Mouse (Mus musculus): ENCODE measurements around the gene Trpc4ap. TPM values are rescaled to one million over a fixed set of nuclear protein-coding genes. Genes with fewer than 3 reads are reported as not detected.

Gene Trpc4ap
- polyA plus RNA-seq, 1 experiment from 2014 or later, result 152 TPM

- Histone ChIP-seq H3K27ac (ENCODE audit: low read length) (no peak overlapping the region), H3K9ac (ENCODE audit: low read depth, low read length) (no peak overlapping the region), H3K36me3 (ENCODE audit: control insufficient read depth, insufficient read depth, low read length) (no peaks in the 10 kb centered on the region), H3K4me3 (ENCODE audit: low read depth, low read length) (no peak overlapping the region), H3K27me3 (ENCODE audit: control insufficient read depth, insufficient read depth, low read depth, low read length) (no peaks in the 10 kb centered on the region), H3K4me2 (ENCODE audit: low read length) (no peak overlapping the region), H3K9me3 (replicated peaks; ENCODE audit: control insufficient read depth, low read length, poor library complexity, severe bottlenecking) (no peaks in the 10 kb centered on the region), H3K4me1 (ENCODE audit: control insufficient read depth, insufficient read depth, low read length) (no peaks in the 10 kb centered on the region)
- 56% methylated on average over 3 of the region's 3 CpGs for WGBS
- ATAC-seq, result no peak
Measured at GRCm38 (mm10) chr2:155603707-155604106, 88.5 kb downstream of the Trpc4ap start.

GRCm38 (mm10) chr2:155595516-155595915 is 96.7 kb downstream of the Trpc4ap start:
- no peak overlapping the region for H3K9ac ChIP-seq (ENCODE audit: low read depth, low read length)
- H3K27ac ChIP-seq (ENCODE audit: low read length), result no peak overlapping the region
- 85% methylated on average over 6 of the region's 6 CpGs for WGBS
- no peaks in the 10 kb centered on the region for H3K9me3 ChIP-seq (replicated peaks; ENCODE audit: control insufficient read depth, low read length, poor library complexity, severe bottlenecking)
- no peak for ATAC-seq
- H3K4me1 ChIP-seq (ENCODE audit: control insufficient read depth, insufficient read depth, low read length), result peaks cover 9% of the 10 kb centered on the region
- H3K4me2 ChIP-seq (ENCODE audit: low read length), result no peak overlapping the region
- no peaks in the 10 kb centered on the region for H3K36me3 ChIP-seq (ENCODE audit: control insufficient read depth, insufficient read depth, low read length)
- H3K4me3 ChIP-seq (ENCODE audit: low read depth, low read length), result no peak overlapping the region
- no peaks in the 10 kb centered on the region; the same call in 1 of the 2 replicates for H3K27me3 ChIP-seq (ENCODE audit: control insufficient read depth, insufficient read depth, low read depth, low read length)

GRCm38 (mm10) chr2:155592854-155593283 is 99.3 kb downstream of the Trpc4ap start:
- peaks cover 9% of the 10 kb centered on the region for H3K4me1 ChIP-seq (ENCODE audit: control insufficient read depth, insufficient read depth, low read length)
- peak overlapping the region; percentile 68 for H3K9ac ChIP-seq (ENCODE audit: low read depth, low read length)
- H3K27ac ChIP-seq (ENCODE audit: low read length), result peak overlapping the region; percentile 53; the same call in 1 of the 2 replicates
- peak overlapping the region; percentile 73 for H3K4me2 ChIP-seq (ENCODE audit: low read length)
- H3K36me3 ChIP-seq (ENCODE audit: control insufficient read depth, insufficient read depth, low read length), result no peaks in the 10 kb centered on the region
- no peaks in the 10 kb centered on the region; the same call in 1 of the 2 replicates for H3K27me3 ChIP-seq (ENCODE audit: control insufficient read depth, insufficient read depth, low read depth, low read length)
- H3K4me3 ChIP-seq (ENCODE audit: low read depth, low read length), result peak overlapping the region; percentile 60
- H3K9me3 ChIP-seq (replicated peaks; ENCODE audit: control insufficient read depth, low read length, poor library complexity, severe bottlenecking), result no peaks in the 10 kb centered on the region
- no peak for ATAC-seq
- 2% methylated on average over 9 of the region's 9 CpGs for WGBS

- H3K27ac ChIP-seq (ENCODE audit: low read length), result peak within 1 kb of the TSS; percentile 66
- WGBS, result under 1% methylated on average over 53 of the region's 53 CpGs
- peak; percentile 93 for ATAC-seq
- H3K9me3 ChIP-seq (replicated peaks; ENCODE audit: control insufficient read depth, low read length, poor library complexity, severe bottlenecking), result no peaks in the 10 kb centered on the region
- peak within 1 kb of the TSS; percentile 73 for H3K4me2 ChIP-seq (ENCODE audit: low read length)
- peak within 1 kb of the TSS; percentile 60 for H3K4me3 ChIP-seq (ENCODE audit: low read depth, low read length)
- peak within 1 kb of the TSS; percentile 68 for H3K9ac ChIP-seq (ENCODE audit: low read depth, low read length)
- no peaks in the 10 kb centered on the region; the same call in 1 of the 2 replicates for H3K27me3 ChIP-seq (ENCODE audit: control insufficient read depth, insufficient read depth, low read depth, low read length)
- H3K36me3 ChIP-seq (ENCODE audit: control insufficient read depth, insufficient read depth, low read length), result no peaks in the 10 kb centered on the region
- H3K4me1 ChIP-seq (ENCODE audit: control insufficient read depth, insufficient read depth, low read length), result peaks cover 9% of the 10 kb centered on the region
Measured at GRCm38 (mm10) chr2:155592137-155592853, 99.9 kb downstream of the Trpc4ap start, which contains the start of gene Gss. Gene Gss (minus strand): TSS chr2:155592810.

- ATAC-seq, result no peak
- no peaks in the 10 kb centered on the region for H3K9me3 ChIP-seq (replicated peaks; ENCODE audit: control insufficient read depth, low read length, poor library complexity, severe bottlenecking)
- H3K9ac ChIP-seq (ENCODE audit: low read depth, low read length), result peak overlapping the region; percentile 68
- 8% methylated on average over 6 of the region's 6 CpGs for WGBS
- H3K27me3 ChIP-seq (ENCODE audit: control insufficient read depth, insufficient read depth, low read depth, low read length), result no peaks in the 10 kb centered on the region; the same call in 1 of the 2 replicates
- peak overlapping the region; percentile 73 for H3K4me2 ChIP-seq (ENCODE audit: low read length)
- peak overlapping the region; percentile 66; the same call in 1 of the 2 replicates for H3K27ac ChIP-seq (ENCODE audit: low read length)
- H3K4me1 ChIP-seq (ENCODE audit: control insufficient read depth, insufficient read depth, low read length), result peaks cover 9% of the 10 kb centered on the region
- H3K36me3 ChIP-seq (ENCODE audit: control insufficient read depth, insufficient read depth, low read length), result no peaks in the 10 kb centered on the region
- H3K4me3 ChIP-seq (ENCODE audit: low read depth, low read length), result peak overlapping the region; percentile 60
Measured at GRCm38 (mm10) chr2:155591676-155592075, 100.5 kb downstream of the Trpc4ap start.

GRCm38 (mm10) chr2:155590876-155591275 is 101.3 kb downstream of the Trpc4ap start:
- Histone ChIP-seq H3K4me1 (ENCODE audit: control insufficient read depth, insufficient read depth, low read length) (peaks cover 9% of the 10 kb centered on the region), H3K9ac (ENCODE audit: low read depth, low read length) (no peak overlapping the region), H3K4me3 (ENCODE audit: low read depth, low read length) (no peak overlapping the region), H3K9me3 (replicated peaks; ENCODE audit: control insufficient read depth, low read length, poor library complexity, severe bottlenecking) (no peaks in the 10 kb centered on the region), H3K36me3 (ENCODE audit: control insufficient read depth, insufficient read depth, low read length) (no peaks in the 10 kb centered on the region), H3K27ac (ENCODE audit: low read length) (no peak overlapping the region), H3K27me3 (ENCODE audit: control insufficient read depth, insufficient read depth, low read depth, low read length) (no peaks in the 10 kb centered on the region; the same call in 1 of the 2 replicates), H3K4me2 (ENCODE audit: low read length) (no peak overlapping the region)
- ATAC-seq, result no peak
- 91% methylated on average over 2 of the region's 2 CpGs for WGBS

GRCm38 (mm10) chr2:155589521-155589920 is 102.7 kb downstream of the Trpc4ap start:
- no peaks in the 10 kb centered on the region for H3K9me3 ChIP-seq (replicated peaks; ENCODE audit: control insufficient read depth, low read length, poor library complexity, severe bottlenecking)
- WGBS, result 78% methylated on average over 6 of the region's 6 CpGs
- no peaks in the 10 kb centered on the region for H3K27me3 ChIP-seq (ENCODE audit: control insufficient read depth, insufficient read depth, low read depth, low read length)
- H3K36me3 ChIP-seq (ENCODE audit: control insufficient read depth, insufficient read depth, low read length), result no peaks in the 10 kb centered on the region
- no peak overlapping the region for H3K27ac ChIP-seq (ENCODE audit: low read length)
- H3K9ac ChIP-seq (ENCODE audit: low read depth, low read length), result no peak overlapping the region
- H3K4me3 ChIP-seq (ENCODE audit: low read depth, low read length), result no peak overlapping the region
- H3K4me2 ChIP-seq (ENCODE audit: low read length), result no peak overlapping the region
- H3K4me1 ChIP-seq (ENCODE audit: control insufficient read depth, insufficient read depth, low read length), result peaks cover 9% of the 10 kb centered on the region
- ATAC-seq, result no peak

GRCm38 (mm10) chr2:155588136-155588535 is 104.0 kb downstream of the Trpc4ap start:
- 81% methylated on average over 3 of the region's 3 CpGs for WGBS
- H3K9me3 ChIP-seq (replicated peaks; ENCODE audit: control insufficient read depth, low read length, poor library complexity, severe bottlenecking), result no peaks in the 10 kb centered on the region
- no peaks in the 10 kb centered on the region for H3K27me3 ChIP-seq (ENCODE audit: control insufficient read depth, insufficient read depth, low read depth, low read length)
- ATAC-seq, result no peak
- no peak overlapping the region for H3K4me2 ChIP-seq (ENCODE audit: low read length)
- no peak overlapping the region for H3K27ac ChIP-seq (ENCODE audit: low read length)
- H3K9ac ChIP-seq (ENCODE audit: low read depth, low read length), result no peak overlapping the region
- H3K36me3 ChIP-seq (ENCODE audit: control insufficient read depth, insufficient read depth, low read length), result no peaks in the 10 kb centered on the region
- no peak overlapping the region for H3K4me3 ChIP-seq (ENCODE audit: low read depth, low read length)
- H3K4me1 ChIP-seq (ENCODE audit: control insufficient read depth, insufficient read depth, low read length), result peaks cover 9% of the 10 kb centered on the region

- H3K9ac ChIP-seq (ENCODE audit: low read depth, low read length), result no peak overlapping the region
- ATAC-seq, result no peak
- WGBS, result 37% methylated on average over 10 of the region's 10 CpGs
Measured at GRCm38 (mm10) chr2:155585486-155585885, 106.7 kb downstream of the Trpc4ap start.

More at GRCm38 (mm10) chr2:155585486-155585885, 106.7 kb downstream of the Trpc4ap start:
- Histone ChIP-seq H3K4me1 (ENCODE audit: control insufficient read depth, insufficient read depth, low read length) (no peaks in the 10 kb centered on the region), H3K27me3 (ENCODE audit: control insufficient read depth, insufficient read depth, low read depth, low read length) (no peaks in the 10 kb centered on the region), H3K4me3 (ENCODE audit: low read depth, low read length) (no peak overlapping the region), H3K36me3 (ENCODE audit: control insufficient read depth, insufficient read depth, low read length) (no peaks in the 10 kb centered on the region), H3K27ac (ENCODE audit: low read length) (no peak overlapping the region), H3K4me2 (ENCODE audit: low read length) (no peak overlapping the region), H3K9me3 (replicated peaks; ENCODE audit: control insufficient read depth, low read length, poor library complexity, severe bottlenecking) (no peaks in the 10 kb centered on the region)

Data from midbrain, embryonic 16.5 days (tissue).